8 mouse cellular contexts compared by ENCODE assay signal in the genomic region with DNA sequence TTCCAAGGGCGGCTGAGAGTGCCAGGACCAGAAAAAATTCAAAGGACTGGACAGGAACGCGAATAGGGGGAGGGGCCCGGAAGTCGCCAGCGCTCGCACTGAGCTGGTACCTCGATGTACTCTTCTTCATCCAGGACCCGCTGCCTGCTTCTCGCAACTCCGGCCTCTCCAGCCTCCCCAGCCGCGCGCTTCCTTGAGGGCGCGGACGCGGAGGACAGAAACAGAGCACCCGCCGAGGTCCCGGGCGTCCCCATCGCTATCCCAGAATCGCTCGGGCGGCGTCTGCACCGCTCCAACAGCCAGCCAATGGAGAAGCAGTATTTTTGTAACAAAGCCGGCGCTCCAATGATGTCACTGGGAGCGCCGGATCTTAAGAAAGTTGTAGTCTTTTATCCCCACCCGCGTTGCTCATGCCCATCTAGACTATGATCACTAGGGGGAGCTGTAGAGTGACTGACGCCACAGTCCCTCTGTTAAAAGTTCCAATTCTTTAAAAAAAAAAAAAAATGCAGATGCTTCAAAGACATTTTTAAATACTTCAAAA. TPM values are rescaled to one million over a fixed set of nuclear protein-coding genes. Genes with fewer than 3 reads are reported as not detected.
DNase-seq lines count a peak whose midpoint lies in the region; ATAC-seq lines count a peak whose summit lies in the region.

TSS of gene Ess2 (minus strand) at position 297 of the 544 bp plus-strand sequence.

- intact Hi-C loops in gastrocnemius, postnatal 14 days (cut with DNase I; ENCODE audit: low total_unique reads): loop anchor here (5.0 kb wide), 2 partner anchors 76 to 136 kb away; no protein-coding TSS in a partner anchor
- intact Hi-C loops in left cerebral cortex, postnatal 10 days (cut with DNase I): no loop called here

- ATAC-seq in inflammation-experienced regulatory T-cells, adult 6 months: peak; percentile 100
- peak; percentile 96 for ATAC-seq in megakaryocyte-erythroid progenitor cell, adult 5-6 weeks (replicated peaks; ENCODE audit: low FRiP score, low TSS enrichment, poor library complexity, severe bottlenecking)

- peak; percentile 93 to 97 for DNase-seq in adrenal gland, adult (ENCODE audit: inconsistent age in 2 of 2, low spot score in 1 of 2)
- peak; percentile 99 for DNase-seq in embryo, embryonic 10.5 days (ENCODE audit: low spot score)
- peak; percentile 85 for DNase-seq in gastrocnemius, postnatal 14 days
- peak; percentile 92 to 93 for DNase-seq in left cerebral cortex, postnatal 10 days (ENCODE audit: extremely low spot score in 1 of 2, low spot score in 2 of 2)
- DNase-seq in right cerebral cortex, postnatal 25 days: peak; percentile 93
- DNase-seq in urinary bladder, postnatal 4 days (ENCODE audit: low spot score in 2 of 2): peak; percentile 84 to 85

RNA-seq across cellular contexts. Expression of gene Ess2, which starts in this region (rescaled TPM):
- total RNA-seq in gastrocnemius, postnatal 14 days (2021): 1 to 10 TPM; 9.0 to 9.3 TPM
- 10 to 100 TPM; 29.9 to 45.9 (median 39.7) TPM for polyA plus RNA-seq in inflammation-experienced regulatory T-cells, adult 6 months (2017; shearing (Covaris generic))
- total RNA-seq in left cerebral cortex, postnatal 10 days (2021): 10 to 100 TPM; 33.0 to 34.3 TPM
- total RNA-seq in megakaryocyte-erythroid progenitor cell, adult 5-6 weeks (2014; fragmentation: Nextera tagmentation): 21.1 and 23.2 TPM in 2 replicates
- 16.6 and 21.0 TPM in 2 replicates for total RNA-seq in megakaryocyte-erythroid progenitor cell, adult 5-6 weeks (2017)

Comparison
In these comparisons a context has a peak if more than half of its experiments do, and no peak if none do; other contexts are left out.
1. Peak in every context shown above with its lines: DNase-seq and ATAC-seq.